Mouse (Mus musculus) heart, embryonic 13.5 days (tissue): ENCODE data around the gene Smpd3. TPM values are rescaled to one million over a fixed set of nuclear protein-coding genes. Genes with fewer than 3 reads are reported as not detected.
A peak's percentile ranks its signal among the peaks of the same experiment; 100 is the strongest.
"Not testable (repeated sequence)": the region's sequence is repeated elsewhere in the genome, so short reads cannot be mapped to it uniquely, and the experiment has no call there.

ENCODE experiments used
- ATAC-seq: fragments of 200-750 bp; cut with Nextera tagmentation; 2 replicates; pipeline ENCODE4 v1.8.0; 2017; ENCODE audit warnings: moderate TSS enrichment; ENCODE audit not compliant: insufficient number of reproducible peaks, low FRiP score, low TSS enrichment; ENCODE audit errors: extremely low read depth
- H3K27ac ChIP-seq: fragments of 300-500 bp; sonication (generic); replicated peaks from 2 replicates; pipeline ENCODE4 v1.5.1; 2015; ENCODE audit warnings: moderate library complexity, mild to moderate bottlenecking, inconsistent platforms
- H3K27me3 ChIP-seq: fragments of 300-500 bp; sonication (generic); replicated peaks from 2 replicates; pipeline ENCODE4 v1.6.1; 2015; ENCODE audit warnings: mild to moderate bottlenecking, inconsistent platforms
- H3K36me3 ChIP-seq: fragments of 300-500 bp; sonication (generic); 2 replicates; pipeline ENCODE4 v1.6.1; 2015; ENCODE audit warnings: mild to moderate bottlenecking, inconsistent platforms
- H3K4me1 ChIP-seq: fragments of 300-500 bp; sonication (generic); 2 replicates; pipeline ENCODE4 v1.6.1; 2015; ENCODE audit warnings: inconsistent platforms
- H3K4me2 ChIP-seq: fragments of 300-500 bp; sonication (generic); 2 replicates; pipeline ENCODE4 v1.6.1; 2015; ENCODE audit warnings: inconsistent platforms, mild to moderate bottlenecking, moderate library complexity
- H3K4me3 ChIP-seq: fragments of 300-500 bp; sonication (generic); 2 replicates; pipeline ENCODE4 v1.5.1; 2015; ENCODE audit warnings: moderate library complexity, mild to moderate bottlenecking, inconsistent platforms
- H3K9ac ChIP-seq: fragments of 300-500 bp; sonication (generic); 2 replicates; pipeline ENCODE4 v1.6.1; 2015; ENCODE audit warnings: inconsistent platforms, mild to moderate bottlenecking, moderate library complexity
- H3K9me3 ChIP-seq: fragments of 300-500 bp; sonication (generic); 2 replicates; pipeline ENCODE4 v1.6.1; 2016; ENCODE audit warnings: inconsistent platforms
- WGBS: fragments of 180-500 bp; shearing (Covaris S2); methylation state at CpG from one replicate; pipeline ENCODE4 v1.1.7; 2015; ENCODE audit warnings: mixed read lengths; 5-methylcytosine and 5-hydroxymethylcytosine counted together
- polyA plus RNA-seq: library from polyadenylated mRNA; unstranded; fragments of >200 nt; fragmentation: Nextera tagmentation; extraction: Ambion mirVana; gene quantifications from 2 replicates; pipeline ENCODE4 v1.2.1, GENCODE M21; 2015

Gene Smpd3
- polyA plus RNA-seq, 1 experiment from 2014 or later = 2.0 TPM

DNA sequence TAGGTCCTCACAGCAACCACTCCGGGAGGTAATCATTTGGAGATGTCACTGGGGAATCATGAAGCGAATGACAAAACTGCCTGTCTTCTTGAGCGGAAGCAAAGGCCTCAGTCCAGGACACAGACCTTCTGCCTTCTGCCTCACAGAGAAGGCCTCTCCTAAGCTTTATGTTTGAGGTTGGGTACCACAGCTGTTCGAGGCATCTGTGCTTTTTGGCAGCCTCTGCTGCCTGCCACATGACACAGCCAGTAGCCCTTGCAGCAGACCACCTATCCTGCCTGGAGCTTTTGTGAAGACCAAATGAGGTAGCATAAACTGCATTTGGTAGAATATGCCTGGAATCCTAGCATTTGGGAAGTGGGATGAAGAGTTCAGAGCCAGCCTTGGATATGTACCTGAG lies 11.2 kb downstream of the Smpd3 start:
- Histone ChIP-seq H3K9me3 (no peaks in the 10 kb centered on the region), H3K9ac (no peak overlapping the region), H3K4me2 (no peak overlapping the region), H3K4me1 (no peaks in the 10 kb centered on the region), H3K27ac (no peak overlapping the region), H3K36me3 (no peaks in the 10 kb centered on the region), H3K27me3 (no peaks in the 10 kb centered on the region; the same call in 1 of the 2 replicates), H3K4me3 (no peak overlapping the region)
- 72% methylated on average over 4 of the region's 4 CpGs for WGBS
- ATAC-seq = no peak

DNA sequence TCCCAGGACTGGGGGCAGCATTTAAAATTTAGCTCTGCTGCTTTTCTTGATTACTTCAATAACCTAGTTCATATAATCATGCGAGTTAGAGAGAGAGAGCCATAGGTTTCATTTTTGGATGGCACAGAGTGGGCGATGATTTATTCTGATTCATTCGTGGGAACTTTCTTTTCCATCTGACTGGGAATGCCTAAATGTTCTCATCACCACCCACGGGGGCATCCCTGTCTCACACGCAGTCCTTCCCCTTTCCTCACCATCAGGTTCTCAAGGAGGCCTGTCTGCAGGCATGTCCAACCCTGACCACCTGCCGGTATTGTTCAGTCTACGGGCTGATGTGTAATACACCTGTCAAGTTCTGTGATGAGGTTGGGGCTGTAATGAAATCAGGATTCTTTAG lies 16.4 kb downstream of the Smpd3 start:
- Histone ChIP-seq H3K4me2 (no peak overlapping the region), H3K4me3 (no peak overlapping the region), H3K36me3 (no peaks in the 10 kb centered on the region), H3K27ac (no peak overlapping the region), H3K9me3 (no peaks in the 10 kb centered on the region), H3K4me1 (no peaks in the 10 kb centered on the region), H3K27me3 (peaks cover 6% of the 10 kb centered on the region; the same call in 1 of the 2 replicates), H3K9ac (no peak overlapping the region)
- no peak for ATAC-seq
- WGBS = 79% methylated on average over 7 of the region's 7 CpGs

DNA sequence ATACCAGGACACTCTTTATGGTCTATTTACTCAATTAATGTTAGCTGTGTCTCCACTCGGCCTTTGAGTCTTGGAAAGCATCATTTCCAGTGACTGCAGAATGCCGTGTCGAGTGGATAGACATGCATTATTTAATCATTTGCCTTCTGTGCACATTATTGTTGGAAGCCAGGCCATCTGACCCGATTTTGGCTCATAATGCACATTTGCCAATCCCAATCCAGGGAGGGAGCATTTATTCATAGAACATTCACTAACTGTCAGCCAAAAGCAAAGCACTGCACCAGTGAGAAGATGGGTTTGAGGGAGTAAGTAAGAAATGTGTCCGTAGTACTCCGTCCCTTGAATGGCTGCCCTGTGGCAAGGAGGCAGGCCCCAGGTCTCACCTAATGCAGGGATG lies 17.8 kb downstream of the Smpd3 start:
- no peak overlapping the region for H3K9ac ChIP-seq
- ATAC-seq = no peak
- H3K4me2 ChIP-seq = no peak overlapping the region
- 74% methylated on average over 6 of the region's 6 CpGs for WGBS
- 0 out of 2 replicates have a peak, but pooled peaks cover 6% of the 10 kb centered on the region for H3K27me3 ChIP-seq
- no peak overlapping the region for H3K27ac ChIP-seq
- H3K36me3 ChIP-seq = no peaks in the 10 kb centered on the region
- no peak overlapping the region for H3K4me3 ChIP-seq
- H3K9me3 ChIP-seq = no peaks in the 10 kb centered on the region
- no peaks in the 10 kb centered on the region for H3K4me1 ChIP-seq

DNA sequence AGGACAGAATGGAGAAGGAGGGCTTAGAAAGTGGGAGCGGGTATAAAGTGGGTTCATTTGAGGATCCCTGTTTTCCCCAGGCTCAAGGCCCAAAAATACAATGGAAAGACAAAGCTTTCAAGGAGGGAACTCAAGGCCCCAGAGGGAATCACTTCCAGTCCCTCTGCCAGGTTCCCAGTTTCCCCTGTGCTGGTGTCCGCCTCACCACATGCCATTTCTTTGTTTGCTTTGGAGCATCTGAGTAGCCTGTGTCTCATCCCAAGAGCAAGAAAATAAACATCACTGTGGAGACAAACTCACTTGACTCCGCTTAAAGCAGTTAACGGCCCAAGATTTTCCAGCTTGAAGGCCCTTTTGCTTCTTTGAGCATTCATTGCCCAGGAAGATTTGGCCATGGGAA lies 20.7 kb downstream of the Smpd3 start:
- Histone ChIP-seq H3K36me3 (no peaks in the 10 kb centered on the region), H3K9me3 (no peaks in the 10 kb centered on the region), H3K27ac (no peak overlapping the region), H3K4me3 (no peak overlapping the region), H3K4me1 (no peaks in the 10 kb centered on the region), H3K27me3 (0 out of 2 replicates have a peak, but pooled peaks cover 8% of the 10 kb centered on the region), H3K9ac (no peak overlapping the region), H3K4me2 (no peak overlapping the region)
- ATAC-seq = no peak
- 69% methylated on average over 4 of the region's 4 CpGs for WGBS

DNA sequence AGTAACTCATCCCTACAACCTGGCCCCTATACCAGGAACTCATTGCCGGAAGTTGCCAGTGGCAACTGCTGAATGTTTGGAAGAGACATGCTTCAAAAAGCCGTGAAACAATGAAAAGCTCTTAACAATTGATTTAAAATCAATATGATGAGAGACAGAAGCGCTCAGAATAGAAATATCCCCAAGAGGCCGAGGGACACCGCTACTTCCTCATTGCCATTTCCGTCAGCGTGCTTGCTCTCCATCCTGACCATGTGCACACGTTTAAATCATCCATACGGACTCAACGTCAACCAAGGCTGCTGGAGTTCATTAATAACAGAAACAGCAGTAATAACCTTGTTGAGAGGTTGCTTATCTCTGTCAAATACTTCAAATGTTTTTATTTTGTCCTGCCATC lies 21.3 kb downstream of the Smpd3 start:
- Histone ChIP-seq H3K4me1 (no peaks in the 10 kb centered on the region), H3K4me2 (no peak overlapping the region), H3K27me3 (0 out of 2 replicates have a peak, but pooled peaks cover 8% of the 10 kb centered on the region), H3K27ac (no peak overlapping the region), H3K9ac (no peak overlapping the region), H3K36me3 (no peaks in the 10 kb centered on the region), H3K4me3 (no peak overlapping the region), H3K9me3 (no peaks in the 10 kb centered on the region)
- ATAC-seq = no peak
- 63% methylated on average over 10 of the region's 10 CpGs for WGBS

DNA sequence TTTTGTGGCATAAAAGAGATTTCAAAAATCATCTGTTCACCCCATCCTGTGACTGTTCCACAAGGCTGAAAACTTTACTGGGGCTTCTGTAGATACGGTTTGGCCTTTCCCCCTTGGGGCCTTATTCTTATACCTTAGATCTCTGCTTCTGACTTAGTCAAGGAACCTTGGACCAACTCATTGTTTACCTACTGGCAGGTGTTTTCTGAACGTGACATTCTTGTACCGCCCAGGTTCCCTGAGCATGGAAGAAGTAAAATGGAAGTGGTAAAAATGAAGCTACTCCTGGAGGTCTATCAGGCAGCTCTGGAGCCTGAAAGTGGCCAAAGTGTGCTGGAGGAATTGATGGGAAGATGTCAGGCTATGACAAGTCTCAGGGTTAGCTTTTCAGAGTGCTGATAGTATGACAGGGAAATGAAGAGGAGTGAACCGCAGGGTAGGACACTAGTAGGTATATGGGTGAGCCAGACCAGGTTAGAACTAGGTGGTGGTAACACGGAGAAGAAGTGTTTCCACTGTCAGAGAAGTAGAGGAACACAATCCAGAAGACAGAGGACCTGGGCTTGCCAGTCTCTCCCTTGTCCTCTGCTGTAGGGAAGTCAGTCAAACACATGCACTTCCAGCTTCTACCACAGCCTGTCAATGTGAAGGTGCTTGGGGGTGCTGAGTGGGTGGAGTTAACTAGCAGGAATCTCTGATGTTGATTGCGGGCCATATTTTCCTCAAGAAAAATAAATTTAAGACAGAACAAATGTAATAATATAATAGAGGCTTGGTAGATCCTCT lies 22.2 kb downstream of the Smpd3 start:
- ATAC-seq = no peak
- 75% methylated on average over 6 of the region's 6 CpGs for WGBS
- Histone ChIP-seq H3K4me2 (no peak overlapping the region), H3K9ac (no peak overlapping the region), H3K4me3 (no peak overlapping the region), H3K9me3 (no peaks in the 10 kb centered on the region), H3K27me3 (0 out of 2 replicates have a peak, but pooled peaks cover 8% of the 10 kb centered on the region), H3K27ac (no peak overlapping the region), H3K4me1 (no peaks in the 10 kb centered on the region), H3K36me3 (no peaks in the 10 kb centered on the region)

DNA sequence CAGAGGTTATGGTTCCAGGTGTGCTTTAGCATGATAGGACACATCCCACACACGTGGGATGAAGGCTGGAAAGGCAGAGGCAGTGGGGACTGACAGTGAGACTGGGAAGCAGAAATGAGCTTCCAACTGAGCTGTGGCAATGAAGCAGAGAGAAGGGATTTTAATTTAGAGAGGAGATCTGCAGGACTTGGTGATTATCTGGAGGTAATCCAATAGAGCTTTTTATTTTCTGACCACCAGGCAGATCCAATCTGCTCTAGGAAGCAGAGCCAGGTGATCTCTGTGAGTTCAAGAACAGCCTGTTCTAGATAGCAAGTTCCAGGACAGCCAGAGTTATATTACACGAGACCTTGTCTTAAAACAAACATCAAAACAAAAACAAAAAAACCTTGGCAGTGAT lies 24.0 kb downstream of the Smpd3 start:
- Histone ChIP-seq H3K4me3 (no peak overlapping the region), H3K27me3 (0 out of 2 replicates have a peak, but pooled peaks cover 3% of the 10 kb centered on the region), H3K36me3 (no peaks in the 10 kb centered on the region), H3K27ac (no peak overlapping the region), H3K9ac (no peak overlapping the region), H3K9me3 (no peaks in the 10 kb centered on the region), H3K4me2 (no peak overlapping the region), H3K4me1 (0 out of 2 replicates have a peak, but pooled peaks cover 4% of the 10 kb centered on the region)
- ATAC-seq = no peak
- WGBS = 47% methylated on average over 2 of the region's 2 CpGs

DNA sequence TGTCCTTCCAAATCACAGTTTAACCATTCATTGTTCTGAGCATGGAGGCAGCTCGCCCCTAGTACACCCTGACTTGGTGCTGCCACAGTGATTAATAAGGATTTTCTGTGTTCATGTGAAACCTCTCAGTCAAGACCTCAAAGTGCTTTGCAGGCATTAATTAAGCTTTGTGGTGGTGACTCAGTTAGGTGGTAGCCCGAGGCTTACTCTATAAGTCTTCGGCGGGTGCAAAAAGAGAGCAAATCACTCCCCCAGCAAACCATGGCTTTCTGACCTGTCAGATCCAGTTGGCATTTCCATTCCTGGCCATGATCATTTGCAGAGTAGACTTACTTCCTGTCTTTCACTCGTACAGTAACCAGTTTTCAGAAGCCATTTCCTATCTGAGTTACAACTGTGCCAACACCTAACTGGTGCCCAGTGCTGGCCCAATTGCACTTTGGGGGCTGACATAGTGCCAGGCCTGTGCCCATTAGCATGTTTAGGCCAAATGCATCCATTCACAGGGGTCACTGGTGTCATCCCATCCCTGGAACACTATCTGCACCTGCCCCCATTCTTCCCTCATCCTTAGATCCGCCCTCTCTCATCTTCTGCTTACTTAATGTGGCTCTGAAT lies 24.6 kb downstream of the Smpd3 start:
- H3K4me2 ChIP-seq = no peak overlapping the region
- H3K4me3 ChIP-seq = no peak overlapping the region
- H3K9me3 ChIP-seq = no peaks in the 10 kb centered on the region
- H3K4me1 ChIP-seq = 0 out of 2 replicates have a peak, but pooled peaks cover 4% of the 10 kb centered on the region
- no peaks in the 10 kb centered on the region for H3K36me3 ChIP-seq
- ATAC-seq = no peak
- H3K27ac ChIP-seq = no peak overlapping the region
- 73% methylated on average over 6 of the region's 6 CpGs for WGBS
- H3K9ac ChIP-seq = no peak overlapping the region
- H3K27me3 ChIP-seq = 0 out of 2 replicates have a peak, but pooled peaks cover 3% of the 10 kb centered on the region

DNA sequence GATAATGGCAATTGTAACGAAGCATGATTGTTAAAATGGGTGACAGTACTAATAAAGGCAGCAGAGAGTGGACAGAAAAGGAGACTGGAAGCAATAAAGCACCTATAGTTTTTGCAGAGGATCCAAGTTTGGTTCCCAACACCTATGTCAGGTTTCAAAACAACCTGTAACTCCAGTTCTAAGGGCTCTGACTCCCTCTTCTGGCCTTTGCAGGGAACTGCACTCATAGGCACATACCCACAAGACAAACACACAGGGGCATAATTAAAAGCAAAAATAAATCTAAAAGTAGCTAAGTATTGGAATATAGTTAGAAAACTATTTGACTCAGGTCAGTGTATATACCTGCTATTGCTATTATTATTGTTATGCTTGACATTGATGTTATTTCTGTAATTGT lies 25.8 kb downstream of the Smpd3 start:
- Histone ChIP-seq H3K27me3 (0 out of 2 replicates have a peak, but pooled peaks cover 3% of the 10 kb centered on the region), H3K4me1 (0 out of 2 replicates have a peak, but pooled peaks cover 9% of the 10 kb centered on the region), H3K4me3 (no peak overlapping the region), H3K9ac (no peak overlapping the region), H3K4me2 (no peak overlapping the region), H3K9me3 (no peaks in the 10 kb centered on the region), H3K27ac (no peak overlapping the region), H3K36me3 (no peaks in the 10 kb centered on the region)
- ATAC-seq = no peak
- WGBS = 90% methylated on average over 1 of the region's 1 CpGs

DNA sequence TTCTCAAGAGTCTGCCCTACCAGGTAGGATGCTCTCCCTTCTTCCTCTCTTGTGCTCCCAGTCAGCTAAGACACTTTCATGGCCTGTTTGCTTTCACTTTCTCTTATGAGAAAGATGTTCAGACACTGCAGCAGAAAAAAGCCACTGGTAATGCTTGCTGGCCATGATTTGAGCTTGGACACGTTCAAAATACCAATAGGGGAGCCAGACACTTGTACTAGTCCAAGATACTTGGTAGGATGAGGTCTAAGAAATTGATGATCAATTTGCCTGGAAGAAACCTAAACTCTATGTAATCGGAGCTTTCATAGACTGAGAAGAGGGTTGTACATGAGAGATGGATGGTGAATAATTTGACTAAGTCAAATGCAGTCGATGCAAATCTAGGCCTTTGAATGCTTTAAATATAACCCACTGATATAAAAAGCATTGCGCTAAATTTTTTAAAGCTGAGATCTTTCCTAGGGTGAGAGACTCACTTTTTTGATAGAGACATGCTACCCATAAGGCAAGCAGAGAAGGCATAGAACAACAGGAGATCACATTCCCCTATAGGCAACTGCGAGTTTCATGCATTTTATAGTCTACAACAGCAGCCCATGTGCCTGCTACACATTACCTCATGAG lies 27.6 kb downstream of the Smpd3 start:
- WGBS = 74% methylated on average over 5 of the region's 5 CpGs
- H3K9ac ChIP-seq = no peak overlapping the region
- H3K4me1 ChIP-seq = 0 out of 2 replicates have a peak, but pooled peaks cover 9% of the 10 kb centered on the region
- no peak for ATAC-seq
- H3K4me3 ChIP-seq = no peak overlapping the region
- no peaks in the 10 kb centered on the region for H3K9me3 ChIP-seq
- H3K4me2 ChIP-seq = no peak overlapping the region
- H3K27ac ChIP-seq = no peak overlapping the region
- 0 out of 2 replicates have a peak, but pooled peaks cover 3% of the 10 kb centered on the region for H3K27me3 ChIP-seq
- H3K36me3 ChIP-seq = no peaks in the 10 kb centered on the region

DNA sequence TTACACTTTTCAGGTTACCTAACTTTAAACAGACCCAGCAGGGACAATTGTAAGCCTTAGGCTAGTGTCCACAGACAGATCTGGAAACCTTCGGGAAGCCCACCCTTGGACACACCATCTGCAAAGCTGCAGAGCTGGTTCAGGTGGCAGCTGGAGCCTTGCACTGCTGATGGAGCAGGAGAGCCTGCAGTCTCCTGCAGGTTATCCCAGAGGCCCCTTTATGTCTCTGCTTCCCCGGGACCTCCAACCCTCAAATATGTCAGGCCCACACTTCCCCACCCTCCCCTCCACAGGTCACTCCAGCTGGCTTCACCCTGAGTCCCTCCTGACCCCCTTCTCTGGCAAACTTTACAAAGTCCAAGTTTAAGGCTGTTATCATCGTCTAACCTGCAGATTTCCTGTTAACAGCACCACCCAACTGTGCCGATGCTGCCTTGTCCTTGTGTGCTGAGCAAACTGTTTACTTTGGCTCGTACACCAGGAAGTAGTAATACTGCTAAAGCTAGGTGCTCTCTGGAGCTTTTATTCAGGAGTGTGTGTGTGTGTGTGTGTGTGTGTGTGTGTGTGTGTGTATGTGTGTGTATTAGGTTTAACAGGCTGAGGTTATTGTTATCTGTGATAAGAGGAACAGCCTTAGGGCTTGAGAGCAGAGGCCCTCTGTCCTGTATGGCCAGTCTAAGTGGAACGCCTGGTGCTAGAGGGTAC lies 29.6 kb downstream of the Smpd3 start:
- not testable (repeated sequence) for H3K27me3 ChIP-seq, H3K27ac ChIP-seq, H3K4me3 ChIP-seq, H3K9me3 ChIP-seq, H3K4me2 ChIP-seq, H3K9ac ChIP-seq, H3K36me3 ChIP-seq
- H3K4me1 ChIP-seq = peaks cover 18% of the 10 kb centered on the region; the same call in 1 of the 2 replicates
- ATAC-seq = peak; percentile 31; the same call in 1 of the 2 replicates
- 47% methylated on average over 6 of the region's 6 CpGs for WGBS
